Mouse (Mus musculus) CH12.LX (cell line): ENCODE data around the gene Fgf22.

Source experiments
- BHLHE40 ChIP-seq: IDR thresholded peaks from 2 replicates; pipeline ENCODE4 v1.6.1; 2011; ENCODE audit warnings: mild to moderate bottlenecking, low read depth, low read length, improper control_type of control experiment
- CHD1 ChIP-seq: IDR thresholded peaks from 2 replicates; pipeline ENCODE4 v1.6.1; 2012; ENCODE audit warnings: low read depth, low read length, improper control_type of control experiment, inconsistent platforms
- CTCF ChIP-seq, 2 experiments: IDR thresholded peaks in 1 of 2; conservative IDR thresholded peaks in 1 of 2; 2 replicates each; pipeline ENCODE4 v1.5.1; 2011 to 2012; ENCODE audit warnings: low read depth in 2 of 2, low read length in 2 of 2, improper control_type of control experiment in 1 of 2, inconsistent platforms in 1 of 2, mild to moderate bottlenecking in 1 of 2, moderate library complexity in 1 of 2
- EP300 ChIP-seq: IDR thresholded peaks from 2 replicates; pipeline ENCODE4 v1.6.1; 2011; ENCODE audit warnings: low read length, improper control_type of control experiment
- ETS1 ChIP-seq: conservative IDR thresholded peaks from 2 replicates; pipeline ENCODE4 v1.6.1; 2012; ENCODE audit warnings: low read depth, mild to moderate bottlenecking, inconsistent platforms, low read length, improper control_type of control experiment, moderate library complexity
- MEF2A ChIP-seq: IDR thresholded peaks from 2 replicates; pipeline ENCODE4 v1.6.1; 2014; ENCODE audit warnings: low read depth, mild to moderate bottlenecking, inconsistent platforms, low read length, improper control_type of control experiment, borderline replicate concordance
- MXI1 ChIP-seq: IDR thresholded peaks from 2 replicates; pipeline ENCODE4 v1.6.1; 2011; ENCODE audit warnings: mild to moderate bottlenecking, low read depth, low read length, improper control_type of control experiment
- NELFE ChIP-seq: IDR thresholded peaks from 2 replicates; pipeline ENCODE4 v1.6.1; 2011; ENCODE audit warnings: low read depth, low read length, improper control_type of control experiment
- POLR2A ChIP-seq: IDR thresholded peaks from 2 replicates; pipeline ENCODE4 v1.6.1; 2011; ENCODE audit warnings: low read depth, mild to moderate bottlenecking, improper control_type of control experiment, low read length
- SMC3 ChIP-seq: IDR thresholded peaks from 2 replicates; pipeline ENCODE4 v1.6.1; 2011; ENCODE audit warnings: low read depth, low read length, improper control_type of control experiment
- USF1 ChIP-seq: IDR thresholded peaks from 2 replicates; pipeline ENCODE4 v1.6.1; 2014; ENCODE audit warnings: low read depth, mild to moderate bottlenecking, inconsistent platforms, low read length, improper control_type of control experiment
- ZC3H11A ChIP-seq: IDR thresholded peaks from 2 replicates; pipeline ENCODE4 v1.6.1; 2012; ENCODE audit warnings: low read depth, mild to moderate bottlenecking, inconsistent platforms, low read length, improper control_type of control experiment

GRCm38 (mm10) chr10:79714996-79715395, 39.9 kb upstream of the Fgf22 start:
- TF ChIP-seq USF1 (no peak), CTCF (conservative IDR thresholded peaks at IDR 0.05 in 1 of 2, IDR thresholded peaks at IDR 0.05 in 1 of 2; ENCODE audit: low read depth in 2 of 2, low read length in 2 of 2) (no peak), SMC3 (no peak), MEF2A (no peak), ZC3H11A (no peak), EP300 (no peak), NELFE (no peak), POLR2A (no peak), BHLHE40 (no peak), CHD1 (no peak), MXI1 (no peak), ETS1 (no peak)
